In the genomic region with DNA sequence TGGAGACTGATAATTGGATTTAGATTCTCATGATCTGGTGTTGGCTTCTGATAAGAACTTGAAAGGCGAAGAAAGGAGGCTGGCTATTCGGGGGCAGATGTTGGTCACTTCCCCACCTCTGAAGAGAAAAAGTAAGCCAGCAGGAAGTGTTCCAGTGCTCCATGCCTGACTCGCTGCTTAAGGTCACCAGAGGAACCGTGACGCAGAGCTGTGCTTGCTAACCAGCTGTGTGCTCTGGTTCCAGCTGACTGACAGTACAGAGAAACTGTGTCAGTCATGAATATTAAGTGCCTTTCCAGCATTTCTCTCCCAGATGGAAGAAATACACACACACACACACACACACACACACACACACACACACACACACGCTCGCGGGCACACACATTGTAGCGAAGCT, we compare ENCODE assay signal across 11 mouse cellular contexts.
A peak's percentile ranks its signal among the peaks of the same experiment; 100 is the strongest.
DNase-seq lines count a peak whose midpoint lies in the region; ATAC-seq and TF ChIP-seq lines count a peak whose summit lies in the region.
"Had no signal": no experiment of that assay in that cellular context is flagged by ENCODE, and none has a peak within 500 bp of the region (broad histone marks: within the 10 kb centered on the region; RNA-seq: fewer than 3 reads in every experiment).

No protein-coding gene starts in this region.

- no peak overlapping the region for H3K4me2 ChIP-seq in forebrain, embryonic 14.5 days (ENCODE audit: low read length)
- no peak overlapping the region for H3K4me2 ChIP-seq in forebrain, postnatal 0 days (ENCODE audit: low read depth)
- H3K4me2 ChIP-seq in kidney, postnatal 0 days (ENCODE audit: low read length): no peak overlapping the region
- H3K4me2 ChIP-seq in midbrain, embryonic 12.5 days (replicated peaks): no peak overlapping the region

- H3K4me3 ChIP-seq in forebrain, embryonic 14.5 days (ENCODE audit: low read depth, low read length): no peak overlapping the region
- H3K4me3 ChIP-seq in forebrain, postnatal 0 days (ENCODE audit: low read depth, low read length): no peak overlapping the region
- H3K4me3 ChIP-seq in kidney, postnatal 0 days (replicated peaks; ENCODE audit: low read depth, low read length): no peak overlapping the region
- no peak overlapping the region for H3K4me3 ChIP-seq in midbrain, embryonic 12.5 days

- no peak overlapping the region for H3K9ac ChIP-seq in forebrain, embryonic 14.5 days (ENCODE audit: low read length)
- no peak overlapping the region for H3K9ac ChIP-seq in forebrain, postnatal 0 days
- H3K9ac ChIP-seq in kidney, postnatal 0 days (ENCODE audit: low read depth, low read length): no peak overlapping the region
- H3K9ac ChIP-seq in midbrain, embryonic 12.5 days (replicated peaks): no peak overlapping the region

- no peak overlapping the region for H3K27ac ChIP-seq in forebrain, embryonic 14.5 days (ENCODE audit: low read depth, low read length)
- no peak overlapping the region for H3K27ac ChIP-seq in forebrain, postnatal 0 days (ENCODE audit: low read depth, low read length)
- H3K27ac ChIP-seq in kidney, postnatal 0 days: no peak overlapping the region
- peak overlapping the region; percentile 56; the same call in 1 of the 2 replicates for H3K27ac ChIP-seq in midbrain, embryonic 12.5 days (replicated peaks)

- ATAC-seq in forebrain, embryonic 14.5 days: no peak; the same call in 1 of the 2 replicates
- ATAC-seq in forebrain, postnatal 0 days: no peak
- ATAC-seq in kidney, postnatal 0 days (replicated peaks; ENCODE audit: low FRiP score, low read depth): peak; percentile 86; the same call in 1 of the 2 replicates
- peak; percentile 72 for ATAC-seq in midbrain, embryonic 12.5 days (ENCODE audit: low FRiP score, low read depth)
- no peak for ATAC-seq in monocyte, adult 5-6 weeks (replicated peaks; ENCODE audit: insufficient number of reproducible peaks, low FRiP score, low TSS enrichment, poor library complexity, severe bottlenecking)
- ATAC-seq: Patski had no signal

- H3K4me1 ChIP-seq in forebrain, embryonic 14.5 days (ENCODE audit: control insufficient read depth, insufficient read depth, low read length): peaks cover 11% of the 10 kb centered on the region
- no peaks in the 10 kb centered on the region; the same call in 1 of the 2 replicates for H3K4me1 ChIP-seq in forebrain, postnatal 0 days (ENCODE audit: insufficient read depth)
- H3K4me1 ChIP-seq in kidney, postnatal 0 days (replicated peaks; ENCODE audit: insufficient read depth, low read length): no peaks in the 10 kb centered on the region
- H3K4me1 ChIP-seq in midbrain, embryonic 12.5 days: peaks cover 25% of the 10 kb centered on the region

- no peaks in the 10 kb centered on the region for H3K27me3 ChIP-seq in forebrain, embryonic 14.5 days (replicated peaks; ENCODE audit: control insufficient read depth, insufficient read depth, low read length)
- H3K27me3 ChIP-seq in forebrain, postnatal 0 days (ENCODE audit: insufficient read depth, low read length): no peaks in the 10 kb centered on the region
- H3K27me3 ChIP-seq in kidney, postnatal 0 days (ENCODE audit: insufficient read depth, low read length): no peaks in the 10 kb centered on the region
- no peaks in the 10 kb centered on the region for H3K27me3 ChIP-seq in midbrain, embryonic 12.5 days

- peak; percentile 41 for DNase-seq in forebrain, embryonic 14.5 days (ENCODE audit: low spot score)
- no peak for DNase-seq in forebrain, postnatal 0 days
- peak; percentile 41 for DNase-seq in embryo, embryonic 10.5 days (ENCODE audit: low spot score)
- DNase-seq in kidney, postnatal 0 days (ENCODE audit: low spot score): peak; percentile 53
- DNase-seq in thymus, postnatal 4 days: no peak
- no peak for DNase-seq in right cerebral cortex, postnatal 14 days
- DNase-seq: adrenal gland, postnatal 36 days; cerebellum, adult 9-11 months had no signal

- no peak for TF ChIP-seq CTCF in forebrain, postnatal 0 days (IDR thresholded peaks at IDR 0.05; ENCODE audit: low read depth)
- no peak for TF ChIP-seq CTCF in kidney, postnatal 0 days (IDR thresholded peaks at IDR 0.05; ENCODE audit: low read depth)

- WGBS in forebrain, embryonic 14.5 days: 63% methylated on average over 9 of the region's 9 CpGs
- WGBS in forebrain, postnatal 0 days: 64% methylated on average over 9 of the region's 9 CpGs
- 38% methylated on average over 9 of the region's 9 CpGs for WGBS in kidney, postnatal 0 days
- 39% methylated on average over 9 of the region's 9 CpGs for WGBS in midbrain, embryonic 12.5 days

- H3K9me3 ChIP-seq in forebrain, embryonic 14.5 days (replicated peaks; ENCODE audit: control insufficient read depth, low read length): no peaks in the 10 kb centered on the region
- no peaks in the 10 kb centered on the region for H3K9me3 ChIP-seq in forebrain, postnatal 0 days (ENCODE audit: low read length)
- no peaks in the 10 kb centered on the region for H3K9me3 ChIP-seq in kidney, postnatal 0 days (replicated peaks; ENCODE audit: low read length)
- no peaks in the 10 kb centered on the region for H3K9me3 ChIP-seq in midbrain, embryonic 12.5 days

- H3K36me3 ChIP-seq in forebrain, embryonic 14.5 days (ENCODE audit: control insufficient read depth, insufficient read depth, low read length): no peaks in the 10 kb centered on the region
- H3K36me3 ChIP-seq in forebrain, postnatal 0 days (ENCODE audit: insufficient read depth): no peaks in the 10 kb centered on the region
- H3K36me3 ChIP-seq in kidney, postnatal 0 days (ENCODE audit: insufficient read depth, low read length): no peaks in the 10 kb centered on the region
- H3K36me3 ChIP-seq in midbrain, embryonic 12.5 days: no peaks in the 10 kb centered on the region

Comparison
In these comparisons a context has a peak if more than half of its experiments do, and no peak if none do; other contexts are left out.
1. DNase-seq: peak in forebrain, embryonic 14.5 days (single experiment), embryo, embryonic 10.5 days (single experiment) and kidney, postnatal 0 days (single experiment); none in forebrain, postnatal 0 days (single experiment), thymus, postnatal 4 days (single experiment) and right cerebral cortex, postnatal 14 days (single experiment).
2. ATAC-seq: peak in kidney, postnatal 0 days (single experiment) and midbrain, embryonic 12.5 days (single experiment); none in forebrain, embryonic 14.5 days (single experiment), forebrain, postnatal 0 days (single experiment) and monocyte, adult 5-6 weeks (single experiment).